Mouse (Mus musculus) embryonic facial prominence, embryonic 10.5 days (tissue): ENCODE measurements at regions not wholly inside any gene's neighbourhood (a gene's known extent, or its start where the extent isn't known, plus 50 kb on each side); places are given as distances from the start of the nearest gene placed in this dataset.

Source experiments
- DNase-seq: peaks from one replicate; pipeline ENCODE4 v3.0.0-alpha.2; 2017; ENCODE audit warnings: low spot score
- H3K27ac ChIP-seq: fragments of 300-500 bp; sonication (generic); replicated peaks from 2 replicates; pipeline ENCODE4 v1.5.1; 2016; ENCODE audit warnings: mild to moderate bottlenecking
- H3K27me3 ChIP-seq: fragments of 300-500 bp; sonication (generic); replicated peaks from 2 replicates; pipeline ENCODE4 v1.6.1; 2016; ENCODE audit warnings: low read depth, mild to moderate bottlenecking; ENCODE audit not compliant: poor library complexity, severe bottlenecking
- H3K36me3 ChIP-seq: fragments of 300-500 bp; sonication (generic); replicated peaks from 2 replicates; pipeline ENCODE4 v1.6.1; 2016; ENCODE audit warnings: mild to moderate bottlenecking, moderate library complexity
- H3K4me1 ChIP-seq: fragments of 300-500 bp; sonication (generic); 2 replicates; pipeline ENCODE4 v1.6.1; 2016
- H3K4me3 ChIP-seq: fragments of 300-500 bp; sonication (generic); 2 replicates; pipeline ENCODE4 v1.5.1; 2016; ENCODE audit warnings: mild to moderate bottlenecking, moderate library complexity
- H3K9me3 ChIP-seq: fragments of 300-500 bp; sonication (generic); 2 replicates; pipeline ENCODE4 v1.6.1; 2016; ENCODE audit warnings: mild to moderate bottlenecking
- WGBS: fragments of 180-500 bp; shearing (Covaris S2); methylation state at CpG from one replicate; pipeline ENCODE4 v1.1.7; 2016; 5-methylcytosine and 5-hydroxymethylcytosine counted together

GRCm38 (mm10) chr9:41238395-41239096 lies 77.0 kb upstream of the Ubash3b start:
- peak overlapping the region; percentile 72 for H3K27ac ChIP-seq
- no peaks in the 10 kb centered on the region for H3K36me3 ChIP-seq
- no peak for DNase-seq
- H3K27me3 ChIP-seq, result no peaks in the 10 kb centered on the region
- H3K9me3 ChIP-seq, result 0 out of 2 replicates have a peak, but pooled peaks cover 4% of the 10 kb centered on the region
- H3K4me3 ChIP-seq, result no peak overlapping the region
- 50% methylated on average over 5 of the region's 5 CpGs for WGBS
- H3K4me1 ChIP-seq, result peaks cover 25% of the 10 kb centered on the region

- H3K36me3 ChIP-seq, result no peaks in the 10 kb centered on the region
- peaks cover 25% of the 10 kb centered on the region for H3K4me1 ChIP-seq
- no peak overlapping the region for H3K4me3 ChIP-seq
- no peak for DNase-seq
- H3K9me3 ChIP-seq, result 0 out of 2 replicates have a peak, but pooled peaks cover 4% of the 10 kb centered on the region
- H3K27me3 ChIP-seq, result no peaks in the 10 kb centered on the region
- 81% methylated on average over 5 of the region's 5 CpGs for WGBS
- H3K27ac ChIP-seq, result no peak overlapping the region
Observed at GRCm38 (mm10) chr9:41237265-41237664, 75.8 kb upstream of the Ubash3b start.

- no peaks in the 10 kb centered on the region for H3K27me3 ChIP-seq
- H3K4me3 ChIP-seq, result peak overlapping the region; percentile 50
- H3K9me3 ChIP-seq, result no peaks in the 10 kb centered on the region
- peak overlapping the region; percentile 92 for H3K27ac ChIP-seq
- peaks cover 28% of the 10 kb centered on the region for H3K4me1 ChIP-seq
- H3K36me3 ChIP-seq, result no peaks in the 10 kb centered on the region
- no peak for DNase-seq
- WGBS, result 6% methylated on average over 5 of the region's 5 CpGs
Observed at GRCm38 (mm10) chr9:41229225-41229582, 67.7 kb upstream of the Ubash3b start.

DNA sequence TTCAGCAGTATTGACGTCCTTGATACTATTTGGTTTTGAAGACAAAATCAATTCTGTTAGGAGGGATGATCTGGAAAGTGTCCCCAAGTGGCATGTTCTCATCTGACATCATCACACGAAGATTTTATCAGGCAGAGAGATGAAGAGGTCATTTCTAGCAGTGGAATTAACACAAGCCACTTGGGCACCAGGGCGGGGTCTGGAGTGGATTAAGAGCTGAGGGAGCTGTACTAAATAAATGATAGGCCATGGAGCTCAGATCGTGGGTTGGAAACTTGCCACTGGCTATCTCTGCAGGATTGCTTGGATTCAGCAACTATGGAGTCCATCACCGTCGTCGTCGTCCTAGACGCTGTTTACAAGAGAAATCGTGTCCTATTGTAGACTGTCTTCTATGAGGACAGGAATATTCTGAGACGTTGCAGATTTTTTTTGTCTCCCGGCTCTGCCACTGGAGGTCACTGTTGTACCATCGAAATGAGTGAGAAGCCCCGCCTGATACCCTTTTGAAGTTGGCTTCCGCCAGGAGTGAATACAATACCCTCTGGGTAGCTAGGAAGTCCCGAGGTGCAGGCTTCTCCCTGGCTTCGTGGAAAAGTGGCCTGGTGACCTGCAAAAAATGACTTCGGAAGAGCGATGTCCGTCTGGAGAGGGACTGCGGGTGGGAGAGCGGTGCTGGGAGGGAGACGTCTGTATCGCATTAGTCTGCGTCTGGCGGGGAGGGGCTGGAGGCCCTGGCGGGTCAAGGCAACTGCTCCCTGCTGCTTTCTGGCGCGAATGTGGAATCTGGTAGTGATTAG lies 67.1 kb upstream of the Ubash3b start:
- peaks cover 34% of the 10 kb centered on the region for H3K4me1 ChIP-seq
- H3K27me3 ChIP-seq, result no peaks in the 10 kb centered on the region
- peak overlapping the region; percentile 92 for H3K27ac ChIP-seq
- 5% methylated on average over 29 of the region's 29 CpGs for WGBS
- no peaks in the 10 kb centered on the region for H3K9me3 ChIP-seq
- H3K36me3 ChIP-seq, result no peaks in the 10 kb centered on the region
- peak overlapping the region; percentile 50 for H3K4me3 ChIP-seq
- DNase-seq, result peak; percentile 94

- Histone ChIP-seq H3K27ac (peak overlapping the region; percentile 84), H3K27me3 (no peaks in the 10 kb centered on the region; the same call in 1 of the 2 replicates), H3K4me3 (no peak overlapping the region), H3K9me3 (no peaks in the 10 kb centered on the region), H3K4me1 (peaks cover 20% of the 10 kb centered on the region), H3K36me3 (no peaks in the 10 kb centered on the region)
- 64% methylated on average over 11 of the region's 11 CpGs for WGBS
- no peak for DNase-seq
Observed at GRCm38 (mm10) chr9:41223406-41223805, 61.9 kb upstream of the Ubash3b start.

- peaks cover 13% of the 10 kb centered on the region for H3K4me1 ChIP-seq
- no peak for DNase-seq
- no peaks in the 10 kb centered on the region; the same call in 1 of the 2 replicates for H3K27me3 ChIP-seq
- no peaks in the 10 kb centered on the region for H3K9me3 ChIP-seq
- peak overlapping the region; percentile 84 for H3K27ac ChIP-seq
- WGBS, result 89% methylated on average over 16 of the region's 16 CpGs
- no peaks in the 10 kb centered on the region for H3K36me3 ChIP-seq
- H3K4me3 ChIP-seq, result no peak overlapping the region
Observed at GRCm38 (mm10) chr9:41222346-41223015, 61.0 kb upstream of the Ubash3b start.

GRCm38 (mm10) chr9:41221110-41221790 lies 59.8 kb upstream of the Ubash3b start:
- Histone ChIP-seq H3K9me3 (no peaks in the 10 kb centered on the region), H3K4me3 (no peak overlapping the region), H3K4me1 (peaks cover 14% of the 10 kb centered on the region), H3K27me3 (no peaks in the 10 kb centered on the region; the same call in 1 of the 2 replicates), H3K36me3 (no peaks in the 10 kb centered on the region), H3K27ac (no peak overlapping the region; the same call in 1 of the 2 replicates)
- DNase-seq, result no peak
- WGBS, result 80% methylated on average over 4 of the region's 4 CpGs

DNA sequence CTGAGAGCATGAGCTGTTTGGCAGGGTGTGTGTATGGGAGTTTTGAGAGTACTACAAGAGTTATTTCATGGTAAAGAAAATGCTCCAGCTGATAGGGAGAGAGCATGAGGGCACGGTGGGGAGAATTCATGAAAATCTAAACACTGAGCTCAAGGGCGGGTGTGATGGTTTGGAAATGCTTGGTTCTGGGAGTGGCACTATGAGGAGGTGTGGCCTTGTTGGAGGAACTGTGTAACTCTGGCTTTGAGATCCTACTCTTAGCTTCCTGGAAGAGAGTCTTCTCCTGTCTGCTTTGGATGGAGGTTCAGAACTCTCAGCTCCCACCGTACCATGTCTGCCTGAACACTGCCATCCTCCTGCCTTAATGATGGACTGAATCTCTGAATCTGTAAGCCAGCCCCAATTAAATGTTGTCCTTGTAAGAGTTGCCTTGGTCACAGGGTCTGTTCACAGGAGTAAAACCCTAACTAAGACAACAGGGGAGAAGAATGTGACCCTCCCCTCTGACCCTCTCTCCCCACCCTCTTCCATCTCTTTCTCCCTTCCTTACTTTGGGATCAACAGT lies 58.7 kb upstream of the Ubash3b start:
- 0 out of 2 replicates have a peak overlapping the region, but pooled peaks have one; percentile 3 for H3K27ac ChIP-seq
- no peak overlapping the region for H3K4me3 ChIP-seq
- DNase-seq, result no peak
- H3K36me3 ChIP-seq, result no peaks in the 10 kb centered on the region
- peaks cover 17% of the 10 kb centered on the region for H3K4me1 ChIP-seq
- H3K27me3 ChIP-seq, result no peaks in the 10 kb centered on the region; the same call in 1 of the 2 replicates
- WGBS, result 86% methylated on average over 3 of the region's 3 CpGs
- H3K9me3 ChIP-seq, result no peaks in the 10 kb centered on the region

DNA sequence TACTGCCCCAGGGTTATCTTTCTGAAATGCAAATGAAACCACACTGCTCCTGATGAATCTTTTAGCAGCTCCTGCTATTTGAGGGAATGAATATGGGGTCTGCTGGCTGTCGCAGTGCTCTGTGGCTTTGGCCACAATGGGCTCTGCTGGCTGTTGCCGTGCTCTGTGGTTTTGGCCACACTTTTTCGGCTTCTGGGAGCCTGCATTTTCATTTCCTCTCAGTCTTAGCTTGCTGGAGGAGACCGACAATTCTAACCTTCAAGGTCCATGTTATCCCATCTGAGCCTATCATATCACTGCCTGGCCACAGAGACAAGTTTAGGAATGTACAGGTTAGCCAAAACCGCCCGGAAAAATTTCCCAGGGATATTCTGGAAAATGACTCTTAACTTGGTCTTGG lies 57.2 kb upstream of the Ubash3b start:
- 0 out of 2 replicates have a peak overlapping the region, but pooled peaks have one; percentile 40 for H3K27ac ChIP-seq
- peaks cover 15% of the 10 kb centered on the region for H3K4me1 ChIP-seq
- H3K36me3 ChIP-seq, result no peaks in the 10 kb centered on the region
- no peaks in the 10 kb centered on the region for H3K9me3 ChIP-seq
- 91% methylated on average over 6 of the region's 6 CpGs for WGBS
- no peak overlapping the region for H3K4me3 ChIP-seq
- no peaks in the 10 kb centered on the region; the same call in 1 of the 2 replicates for H3K27me3 ChIP-seq
- DNase-seq, result no peak

DNA sequence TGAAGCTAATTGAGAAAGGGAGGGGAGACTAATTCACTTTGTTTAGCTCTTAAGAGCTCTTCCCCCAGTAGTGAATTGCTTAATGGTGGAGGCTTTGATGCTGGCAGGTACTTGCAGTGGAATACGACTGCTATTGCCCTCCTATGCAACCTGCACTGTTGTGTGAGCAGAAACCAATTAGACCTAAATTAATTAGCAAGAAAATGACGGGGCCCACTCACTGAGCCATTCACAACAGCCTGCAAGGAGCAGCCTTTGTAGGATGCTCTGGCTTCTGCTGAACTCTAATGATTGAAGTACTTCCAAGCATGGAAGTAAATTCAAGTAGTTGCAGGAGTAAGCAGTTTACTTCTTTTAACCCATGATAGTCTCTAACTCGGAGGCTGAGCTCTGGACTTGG lies 54.8 kb upstream of the Ubash3b start:
- Histone ChIP-seq H3K4me3 (no peak overlapping the region), H3K36me3 (no peaks in the 10 kb centered on the region), H3K27me3 (no peaks in the 10 kb centered on the region; the same call in 1 of the 2 replicates), H3K27ac (no peak overlapping the region), H3K9me3 (no peaks in the 10 kb centered on the region), H3K4me1 (peaks cover 33% of the 10 kb centered on the region)
- WGBS, result 47% methylated on average over 3 of the region's 3 CpGs
- DNase-seq, result no peak

DNA sequence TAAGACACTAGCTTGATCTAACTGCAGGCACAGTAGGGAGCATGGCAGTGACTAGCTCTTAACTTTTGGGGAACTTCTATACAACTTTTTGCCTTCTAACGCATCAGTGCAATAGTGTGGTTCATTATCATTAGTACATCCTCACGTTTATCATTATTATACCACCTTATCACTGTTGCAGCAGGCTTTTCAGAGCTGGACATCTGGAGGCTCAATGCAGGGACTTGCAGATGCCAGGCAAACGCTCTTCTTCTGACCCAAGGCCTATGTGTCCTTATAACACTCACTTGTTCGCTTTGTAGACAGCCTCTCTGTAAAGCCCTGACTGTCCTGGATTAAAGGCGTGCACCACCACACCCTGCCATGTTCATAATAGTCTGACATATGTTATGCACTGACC lies 53.5 kb upstream of the Ubash3b start:
- no peak for DNase-seq
- Histone ChIP-seq H3K4me1 (peaks cover 41% of the 10 kb centered on the region), H3K27ac (peak overlapping the region; percentile 54), H3K9me3 (no peaks in the 10 kb centered on the region), H3K4me3 (no peak overlapping the region), H3K27me3 (no peaks in the 10 kb centered on the region; the same call in 1 of the 2 replicates), H3K36me3 (no peaks in the 10 kb centered on the region)
- 91% methylated on average over 5 of the region's 5 CpGs for WGBS
